Mouse (Mus musculus): ENCODE measurements around the gene Hcrtr2. TPM values are rescaled to one million over a fixed set of nuclear protein-coding genes. Genes with fewer than 3 reads are reported as not detected.

The Hcrtr2 gene
- polyA plus RNA-seq, 1 experiment = not detected

- Histone ChIP-seq H3K27me3 (ENCODE audit: control insufficient read depth, insufficient read depth, low read length) (no peaks in the 10 kb centered on the region), H3K27ac (ENCODE audit: control insufficient read depth, insufficient read depth, low read depth, low read length) (no peak overlapping the region), H3K36me3 (ENCODE audit: control insufficient read depth, insufficient read depth, low read length) (no peaks in the 10 kb centered on the region), H3K4me3 (ENCODE audit: control insufficient read depth, low read depth, low read length) (no peak overlapping the region), H3K4me1 (ENCODE audit: control insufficient read depth, insufficient read depth, low read length) (no peaks in the 10 kb centered on the region)
- TF ChIP-seq CTCF (IDR thresholded peaks at IDR 0.05; ENCODE audit: control insufficient read depth, insufficient read depth, insufficient replicate concordance, low read depth, low read length) (no peak), POLR2A (IDR thresholded peaks at IDR 0.05; ENCODE audit: control insufficient read depth, low read depth, low read length) (no peak)
Observed at GRCm38 (mm10) chr9:76291384-76291783, 32.3 kb downstream of the Hcrtr2 start.

GRCm38 (mm10) chr9:76270886-76271285 is 52.8 kb downstream of the Hcrtr2 start:
- TF ChIP-seq CTCF (IDR thresholded peaks at IDR 0.05; ENCODE audit: control insufficient read depth, insufficient read depth, insufficient replicate concordance, low read depth, low read length) = no peak
- TF ChIP-seq POLR2A (IDR thresholded peaks at IDR 0.05; ENCODE audit: control insufficient read depth, low read depth, low read length) = no peak
- Histone ChIP-seq H3K4me3 (ENCODE audit: control insufficient read depth, low read depth, low read length) (no peak overlapping the region), H3K27ac (ENCODE audit: control insufficient read depth, insufficient read depth, low read depth, low read length) (no peak overlapping the region), H3K36me3 (ENCODE audit: control insufficient read depth, insufficient read depth, low read length) (no peaks in the 10 kb centered on the region), H3K4me1 (ENCODE audit: control insufficient read depth, insufficient read depth, low read length) (no peaks in the 10 kb centered on the region), H3K27me3 (ENCODE audit: control insufficient read depth, insufficient read depth, low read length) (no peaks in the 10 kb centered on the region)

- H3K27me3 ChIP-seq (ENCODE audit: control insufficient read depth, insufficient read depth, low read length) = no peaks in the 10 kb centered on the region
- H3K36me3 ChIP-seq (ENCODE audit: control insufficient read depth, insufficient read depth, low read length) = no peaks in the 10 kb centered on the region
- H3K27ac ChIP-seq (ENCODE audit: control insufficient read depth, insufficient read depth, low read depth, low read length) = no peak overlapping the region
- TF ChIP-seq POLR2A (IDR thresholded peaks at IDR 0.05; ENCODE audit: control insufficient read depth, low read depth, low read length) (no peak), CTCF (IDR thresholded peaks at IDR 0.05; ENCODE audit: control insufficient read depth, insufficient read depth, insufficient replicate concordance, low read depth, low read length) (no peak)
- no peaks in the 10 kb centered on the region for H3K4me1 ChIP-seq (ENCODE audit: control insufficient read depth, insufficient read depth, low read length)
- H3K4me3 ChIP-seq (ENCODE audit: control insufficient read depth, low read depth, low read length) = no peak overlapping the region
Observed at GRCm38 (mm10) chr9:76257731-76258130, 65.9 kb downstream of the Hcrtr2 start.

GRCm38 (mm10) chr9:76252544-76252943 is 71.1 kb downstream of the Hcrtr2 start:
- Histone ChIP-seq H3K27me3 (ENCODE audit: control insufficient read depth, insufficient read depth, low read length) (no peaks in the 10 kb centered on the region), H3K4me1 (ENCODE audit: control insufficient read depth, insufficient read depth, low read length) (no peaks in the 10 kb centered on the region), H3K36me3 (ENCODE audit: control insufficient read depth, insufficient read depth, low read length) (no peaks in the 10 kb centered on the region), H3K27ac (ENCODE audit: control insufficient read depth, insufficient read depth, low read depth, low read length) (no peak overlapping the region), H3K4me3 (ENCODE audit: control insufficient read depth, low read depth, low read length) (no peak overlapping the region)
- TF ChIP-seq CTCF (IDR thresholded peaks at IDR 0.05; ENCODE audit: control insufficient read depth, insufficient read depth, insufficient replicate concordance, low read depth, low read length) (no peak), POLR2A (IDR thresholded peaks at IDR 0.05; ENCODE audit: control insufficient read depth, low read depth, low read length) (no peak)

- H3K4me1 ChIP-seq (ENCODE audit: control insufficient read depth, insufficient read depth, low read length) = no peaks in the 10 kb centered on the region
- no peaks in the 10 kb centered on the region for H3K27me3 ChIP-seq (ENCODE audit: control insufficient read depth, insufficient read depth, low read length)
- no peak for TF ChIP-seq POLR2A (IDR thresholded peaks at IDR 0.05; ENCODE audit: control insufficient read depth, low read depth, low read length)
- no peak for TF ChIP-seq CTCF (IDR thresholded peaks at IDR 0.05; ENCODE audit: control insufficient read depth, insufficient read depth, insufficient replicate concordance, low read depth, low read length)
Observed at GRCm38 (mm10) chr9:76252109-76252508, 71.5 kb downstream of the Hcrtr2 start.

GRCm38 (mm10) chr9:76242322-76242721 is 81.3 kb downstream of the Hcrtr2 start:
- H3K36me3 ChIP-seq (ENCODE audit: control insufficient read depth, insufficient read depth, low read length) = no peaks in the 10 kb centered on the region
- H3K4me1 ChIP-seq (ENCODE audit: control insufficient read depth, insufficient read depth, low read length) = no peaks in the 10 kb centered on the region
- H3K4me3 ChIP-seq (ENCODE audit: control insufficient read depth, low read depth, low read length) = no peak overlapping the region
- H3K27me3 ChIP-seq (ENCODE audit: control insufficient read depth, insufficient read depth, low read length) = no peaks in the 10 kb centered on the region
- no peak for TF ChIP-seq CTCF (IDR thresholded peaks at IDR 0.05; ENCODE audit: control insufficient read depth, insufficient read depth, insufficient replicate concordance, low read depth, low read length)
- no peak for TF ChIP-seq POLR2A (IDR thresholded peaks at IDR 0.05; ENCODE audit: control insufficient read depth, low read depth, low read length)
- H3K27ac ChIP-seq (ENCODE audit: control insufficient read depth, insufficient read depth, low read depth, low read length) = no peak overlapping the region

More at GRCm38 (mm10) chr9:76252109-76252508, 71.5 kb downstream of the Hcrtr2 start:
- Histone ChIP-seq H3K4me3 (ENCODE audit: control insufficient read depth, low read depth, low read length) (no peak overlapping the region), H3K27ac (ENCODE audit: control insufficient read depth, insufficient read depth, low read depth, low read length) (no peak overlapping the region), H3K36me3 (ENCODE audit: control insufficient read depth, insufficient read depth, low read length) (no peaks in the 10 kb centered on the region)

GRCm38 (mm10) chr9:76237946-76238345 is 85.7 kb downstream of the Hcrtr2 start:
- no peaks in the 10 kb centered on the region for H3K36me3 ChIP-seq (ENCODE audit: control insufficient read depth, insufficient read depth, low read length)
- no peak overlapping the region for H3K27ac ChIP-seq (ENCODE audit: control insufficient read depth, insufficient read depth, low read depth, low read length)
- TF ChIP-seq POLR2A (IDR thresholded peaks at IDR 0.05; ENCODE audit: control insufficient read depth, low read depth, low read length) (no peak), CTCF (IDR thresholded peaks at IDR 0.05; ENCODE audit: control insufficient read depth, insufficient read depth, insufficient replicate concordance, low read depth, low read length) (no peak)
- peaks cover 2% of the 10 kb centered on the region; the same call in 1 of the 2 replicates for H3K27me3 ChIP-seq (ENCODE audit: control insufficient read depth, insufficient read depth, low read length)
- H3K4me3 ChIP-seq (ENCODE audit: control insufficient read depth, low read depth, low read length) = no peak overlapping the region
- H3K4me1 ChIP-seq (ENCODE audit: control insufficient read depth, insufficient read depth, low read length) = no peaks in the 10 kb centered on the region

GRCm38 (mm10) chr9:76237243-76237642 is 86.4 kb downstream of the Hcrtr2 start:
- TF ChIP-seq CTCF (IDR thresholded peaks at IDR 0.05; ENCODE audit: control insufficient read depth, insufficient read depth, insufficient replicate concordance, low read depth, low read length) (no peak), POLR2A (IDR thresholded peaks at IDR 0.05; ENCODE audit: control insufficient read depth, low read depth, low read length) (no peak)
- Histone ChIP-seq H3K4me1 (ENCODE audit: control insufficient read depth, insufficient read depth, low read length) (no peaks in the 10 kb centered on the region), H3K27ac (ENCODE audit: control insufficient read depth, insufficient read depth, low read depth, low read length) (no peak overlapping the region), H3K27me3 (ENCODE audit: control insufficient read depth, insufficient read depth, low read length) (peaks cover 2% of the 10 kb centered on the region; the same call in 1 of the 2 replicates), H3K36me3 (ENCODE audit: control insufficient read depth, insufficient read depth, low read length) (no peaks in the 10 kb centered on the region), H3K4me3 (ENCODE audit: control insufficient read depth, low read depth, low read length) (no peak overlapping the region)

Data from testis, adult 2 months (tissue).